Mouse (Mus musculus): ENCODE data around the gene Rabggtb. TPM values are rescaled to one million over a fixed set of nuclear protein-coding genes. Genes with fewer than 3 reads are reported as not detected.

Rabggtb gene
- 60.8 and 62.2 TPM in 2 replicates for polyA plus RNA-seq (2016; fragmentation: Nextera tagmentation; extraction: Ambion mirVana)

- H3K4me3 ChIP-seq: peak within 1 kb of the TSS; percentile 95
- WGBS (ENCODE audit: insufficient replicate concordance): under 1% methylated on average over 65 of the region's 65 CpGs
- no peaks in the 10 kb centered on the region for H3K9me3 ChIP-seq (replicated peaks)
- H3K27ac ChIP-seq: peak within 1 kb of the TSS; percentile 94
- H3K4me2 ChIP-seq: peak within 1 kb of the TSS; percentile 92
- ATAC-seq: peak; percentile 93
- no peaks in the 10 kb centered on the region for H3K27me3 ChIP-seq (replicated peaks)
- H3K4me1 ChIP-seq: peaks cover 48% of the 10 kb centered on the region
- peaks cover 41% of the 10 kb centered on the region for H3K36me3 ChIP-seq
- peak within 1 kb of the TSS; percentile 98 for H3K9ac ChIP-seq
Observed at GRCm38 (mm10) chr3:153912546-153913509, at the start of gene Rabggtb. TSS of gene Rabggtb (minus strand) at chr3:153913009.

GRCm38 (mm10) chr3:153961632-153962389 lies 49.0 kb upstream of the Rabggtb start:
- Histone ChIP-seq H3K4me3 (no peak overlapping the region), H3K4me2 (no peak overlapping the region), H3K27me3 (replicated peaks) (no peaks in the 10 kb centered on the region), H3K9ac (no peak overlapping the region), H3K9me3 (replicated peaks) (no peaks in the 10 kb centered on the region), H3K27ac (no peak overlapping the region), H3K4me1 (peaks cover 7% of the 10 kb centered on the region; the same call in 1 of the 2 replicates), H3K36me3 (no peaks in the 10 kb centered on the region)
- WGBS (ENCODE audit: insufficient replicate concordance): 56% methylated on average over 6 of the region's 6 CpGs
- no peak for ATAC-seq

GRCm38 (mm10) chr3:153960884-153961283 lies 48.1 kb upstream of the Rabggtb start:
- Histone ChIP-seq H3K27ac (no peak overlapping the region), H3K4me3 (no peak overlapping the region), H3K4me2 (no peak overlapping the region), H3K9me3 (replicated peaks) (no peaks in the 10 kb centered on the region), H3K4me1 (peaks cover 7% of the 10 kb centered on the region; the same call in 1 of the 2 replicates), H3K9ac (no peak overlapping the region), H3K36me3 (no peaks in the 10 kb centered on the region), H3K27me3 (replicated peaks) (no peaks in the 10 kb centered on the region; the same call in 1 of the 2 replicates)
- no peak for ATAC-seq
- WGBS (ENCODE audit: insufficient replicate concordance): 61% methylated on average over 2 of the region's 2 CpGs

- Histone ChIP-seq H3K9ac (no peak overlapping the region), H3K4me3 (no peak overlapping the region), H3K9me3 (replicated peaks) (no peaks in the 10 kb centered on the region), H3K27ac (no peak overlapping the region), H3K4me1 (no peaks in the 10 kb centered on the region), H3K27me3 (replicated peaks) (no peaks in the 10 kb centered on the region; the same call in 1 of the 2 replicates), H3K36me3 (no peaks in the 10 kb centered on the region), H3K4me2 (no peak overlapping the region)
- ATAC-seq: no peak
- WGBS (ENCODE audit: insufficient replicate concordance): 72% methylated on average over 9 of the region's 9 CpGs
Observed at GRCm38 (mm10) chr3:153959731-153960207, 47.0 kb upstream of the Rabggtb start.

- 78% methylated on average over 1 of the region's 1 CpGs for WGBS (ENCODE audit: insufficient replicate concordance)
- Histone ChIP-seq H3K4me1 (no peaks in the 10 kb centered on the region), H3K27me3 (replicated peaks) (no peaks in the 10 kb centered on the region; the same call in 1 of the 2 replicates), H3K27ac (no peak overlapping the region), H3K36me3 (no peaks in the 10 kb centered on the region), H3K4me2 (no peak overlapping the region), H3K9ac (no peak overlapping the region), H3K4me3 (no peak overlapping the region), H3K9me3 (replicated peaks) (no peaks in the 10 kb centered on the region)
- ATAC-seq: 0 out of 2 replicates have a peak, but pooled peaks have one; percentile 43
Observed at GRCm38 (mm10) chr3:153959035-153959730, 46.4 kb upstream of the Rabggtb start.

- no peak for ATAC-seq
- WGBS (ENCODE audit: insufficient replicate concordance): 43% methylated on average over 5 of the region's 5 CpGs
Observed at GRCm38 (mm10) chr3:153957916-153958315, 45.1 kb upstream of the Rabggtb start.

GRCm38 (mm10) chr3:153948176-153948575 lies 35.4 kb upstream of the Rabggtb start:
- Histone ChIP-seq H3K36me3 (no peaks in the 10 kb centered on the region), H3K4me2 (no peak overlapping the region), H3K4me3 (no peak overlapping the region), H3K9ac (no peak overlapping the region), H3K4me1 (peaks cover 15% of the 10 kb centered on the region), H3K27me3 (replicated peaks) (peaks cover 5% of the 10 kb centered on the region; the same call in 1 of the 2 replicates), H3K27ac (no peak overlapping the region), H3K9me3 (replicated peaks) (no peaks in the 10 kb centered on the region)
- 53% methylated on average over 2 of the region's 2 CpGs for WGBS (ENCODE audit: insufficient replicate concordance)
- no peak for ATAC-seq

More at GRCm38 (mm10) chr3:153957916-153958315, 45.1 kb upstream of the Rabggtb start:
- Histone ChIP-seq H3K4me2 (no peak overlapping the region), H3K27ac (no peak overlapping the region), H3K9me3 (replicated peaks) (no peaks in the 10 kb centered on the region), H3K27me3 (replicated peaks) (no peaks in the 10 kb centered on the region; the same call in 1 of the 2 replicates), H3K36me3 (no peaks in the 10 kb centered on the region), H3K4me3 (no peak overlapping the region), H3K9ac (no peak overlapping the region), H3K4me1 (no peaks in the 10 kb centered on the region)

- peaks cover 5% of the 10 kb centered on the region; the same call in 1 of the 2 replicates for H3K27me3 ChIP-seq (replicated peaks)
- H3K9ac ChIP-seq: no peak overlapping the region
- ATAC-seq: no peak
- no peaks in the 10 kb centered on the region for H3K36me3 ChIP-seq
- no peaks in the 10 kb centered on the region for H3K9me3 ChIP-seq (replicated peaks)
- no peak overlapping the region for H3K4me3 ChIP-seq
- WGBS (ENCODE audit: insufficient replicate concordance): 55% methylated on average over 4 of the region's 4 CpGs
- H3K4me2 ChIP-seq: no peak overlapping the region
- no peak overlapping the region for H3K27ac ChIP-seq
- peaks cover 24% of the 10 kb centered on the region for H3K4me1 ChIP-seq
Observed at GRCm38 (mm10) chr3:153947271-153947670, 34.5 kb upstream of the Rabggtb start.

- Histone ChIP-seq H3K4me2 (peak within 1 kb of the TSS; percentile 90), H3K27me3 (replicated peaks) (no peaks in the 10 kb centered on the region), H3K27ac (peak within 1 kb of the TSS; percentile 81), H3K9me3 (replicated peaks) (no peaks in the 10 kb centered on the region), H3K4me3 (peak within 1 kb of the TSS; percentile 86), H3K4me1 (peaks cover 43% of the 10 kb centered on the region), H3K9ac (peak within 1 kb of the TSS; percentile 87), H3K36me3 (peaks cover 22% of the 10 kb centered on the region)
- peak; percentile 97 for ATAC-seq
- under 1% methylated on average over 37 of the region's 41 CpGs for WGBS (ENCODE audit: insufficient replicate concordance)
Observed at GRCm38 (mm10) chr3:153944335-153944990, 31.7 kb upstream of the Rabggtb start, which contains the start of gene Acadm. TSS of gene Acadm (minus strand) at chr3:153944632.

- ATAC-seq: peak; percentile 60
- peak overlapping the region; percentile 81 for H3K27ac ChIP-seq
- H3K9ac ChIP-seq: peak overlapping the region; percentile 87
- no peaks in the 10 kb centered on the region for H3K9me3 ChIP-seq (replicated peaks)
- peaks cover 43% of the 10 kb centered on the region for H3K4me1 ChIP-seq
- under 1% methylated on average over 19 of the region's 19 CpGs for WGBS (ENCODE audit: insufficient replicate concordance)
- peak overlapping the region; percentile 90 for H3K4me2 ChIP-seq
- peak overlapping the region; percentile 86 for H3K4me3 ChIP-seq
- peaks cover 27% of the 10 kb centered on the region for H3K36me3 ChIP-seq
- no peaks in the 10 kb centered on the region for H3K27me3 ChIP-seq (replicated peaks)
Observed at GRCm38 (mm10) chr3:153943901-153944334, 31.1 kb upstream of the Rabggtb start.

Data from liver, embryonic 12.5 days (tissue).